Comparison of ENCODE assay signal across 9 mouse cellular contexts in the genomic region with DNA sequence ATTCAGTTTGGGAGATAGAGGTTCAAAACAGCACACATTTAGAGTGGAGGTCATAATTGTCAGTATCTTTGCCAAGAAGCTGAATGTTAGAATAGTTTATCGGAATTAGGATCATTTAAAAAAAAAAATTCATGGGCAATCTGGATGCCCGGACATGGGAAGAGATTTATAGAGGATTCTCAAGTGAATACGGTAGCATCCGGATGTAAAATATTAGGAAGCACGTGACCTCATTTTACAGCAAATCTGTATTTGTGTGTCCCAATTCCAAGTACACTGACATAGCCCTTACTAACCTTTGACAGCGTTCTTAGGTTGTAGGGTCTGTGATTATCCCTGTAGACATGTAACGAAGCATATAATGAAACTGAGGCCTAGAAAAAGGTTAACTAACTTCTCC. TPM values are rescaled to one million over a fixed set of nuclear protein-coding genes. Genes with fewer than 3 reads are reported as not detected.
DNase-seq lines count a peak whose midpoint lies in the region; ATAC-seq lines count a peak whose summit lies in the region.
"Had no signal": no experiment of that assay in that cellular context is flagged by ENCODE, and none has a peak within 500 bp of the region (broad histone marks: within the 10 kb centered on the region; RNA-seq: fewer than 3 reads in every experiment).

No protein-coding gene starts in this region.

- H3K4me2 ChIP-seq in forebrain, embryonic 12.5 days: peak overlapping the region; percentile 86
- peak overlapping the region; percentile 88 for H3K4me2 ChIP-seq in liver, embryonic 12.5 days

- peaks cover 17% of the 10 kb centered on the region for H3K4me1 ChIP-seq in heart, embryonic 10.5 days
- peaks cover 16% of the 10 kb centered on the region for H3K4me1 ChIP-seq in forebrain, embryonic 12.5 days
- H3K4me1 ChIP-seq in liver, embryonic 12.5 days: peaks cover 29% of the 10 kb centered on the region

- no peak for DNase-seq in heart, embryonic 10.5 days (ENCODE audit: low spot score)
- DNase-seq in heart, adult 11 months: no peak
- DNase-seq in 3T3-L1 (ENCODE audit: low read depth, low spot score): peak; percentile 9
- no peak for DNase-seq in urinary bladder, postnatal 4 days (ENCODE audit: low spot score in 2 of 2)
- no peak for DNase-seq in spleen, postnatal 36 days (ENCODE audit: low spot score in 2 of 2)
- DNase-seq: cerebellum, postnatal 10 days had no signal

- H3K9me3 ChIP-seq in heart, embryonic 10.5 days: no peaks in the 10 kb centered on the region
- H3K9me3 ChIP-seq in forebrain, embryonic 12.5 days: no peaks in the 10 kb centered on the region
- H3K9me3 ChIP-seq in liver, embryonic 12.5 days (replicated peaks): no peaks in the 10 kb centered on the region

- H3K27me3 ChIP-seq in heart, embryonic 10.5 days (ENCODE audit: insufficient read depth, poor library complexity, severe bottlenecking): no peaks in the 10 kb centered on the region
- H3K27me3 ChIP-seq in forebrain, embryonic 12.5 days: no peaks in the 10 kb centered on the region
- no peaks in the 10 kb centered on the region for H3K27me3 ChIP-seq in liver, embryonic 12.5 days (replicated peaks)

- 88% methylated on average over 7 of the region's 7 CpGs for WGBS in heart, embryonic 10.5 days
- 90% methylated on average over 7 of the region's 7 CpGs for WGBS in forebrain, embryonic 12.5 days
- 79% methylated on average over 7 of the region's 7 CpGs for WGBS in liver, embryonic 12.5 days (ENCODE audit: insufficient replicate concordance)

- no peak for ATAC-seq in forebrain, embryonic 12.5 days (ENCODE audit: low FRiP score)
- no peak for ATAC-seq in liver, embryonic 12.5 days
- ATAC-seq in CD4-positive, CD25-positive, alpha-beta regulatory T cell, adult 4 months: no peak

- H3K36me3 ChIP-seq in heart, embryonic 10.5 days: peaks cover 26% of the 10 kb centered on the region
- H3K36me3 ChIP-seq in forebrain, embryonic 12.5 days (replicated peaks): peaks cover 18% of the 10 kb centered on the region
- H3K36me3 ChIP-seq in liver, embryonic 12.5 days: peaks cover 35% of the 10 kb centered on the region

- H3K4me3 ChIP-seq in heart, embryonic 10.5 days: peak overlapping the region; percentile 96
- peak overlapping the region; percentile 88 for H3K4me3 ChIP-seq in forebrain, embryonic 12.5 days (replicated peaks)
- H3K4me3 ChIP-seq in liver, embryonic 12.5 days: peak overlapping the region; percentile 94

- H3K27ac ChIP-seq in heart, embryonic 10.5 days: no peak overlapping the region
- H3K27ac ChIP-seq in forebrain, embryonic 12.5 days: no peak overlapping the region
- H3K27ac ChIP-seq in liver, embryonic 12.5 days: peak overlapping the region; percentile 93; the same call in 1 of the 2 replicates

- peak overlapping the region; percentile 87 for H3K9ac ChIP-seq in forebrain, embryonic 12.5 days
- H3K9ac ChIP-seq in liver, embryonic 12.5 days: peak overlapping the region; percentile 93

RNA-seq across cellular contexts. Expression of gene Lamtor3, which starts 1.1 kb away (rescaled TPM):
- polyA plus RNA-seq in heart, embryonic 10.5 days (2016; fragmentation: Nextera tagmentation; extraction: Ambion mirVana): 99.2 and 100 TPM in 2 replicates
- polyA plus RNA-seq in forebrain, embryonic 12.5 days (2016; fragmentation: Nextera tagmentation; extraction: Ambion mirVana): 103 and 106 TPM in 2 replicates
- polyA plus RNA-seq in liver, embryonic 12.5 days (2016; fragmentation: Nextera tagmentation; extraction: Ambion mirVana): 72.6 and 77.5 TPM in 2 replicates
- 10 to 100 TPM; 72.0 to 73.5 TPM for polyA plus RNA-seq in CD4-positive, CD25-positive, alpha-beta regulatory T cell, adult 4 months (2017; shearing (Covaris generic))

RNA-seq across cellular contexts. Expression of gene Dnajb14, which starts 51.9 kb away (rescaled TPM):
- 11.1 and 12.9 TPM in 2 replicates for polyA plus RNA-seq in heart, embryonic 10.5 days (2016; fragmentation: Nextera tagmentation; extraction: Ambion mirVana)
- 10.9 and 11.2 TPM in 2 replicates for polyA plus RNA-seq in forebrain, embryonic 12.5 days (2016; fragmentation: Nextera tagmentation; extraction: Ambion mirVana)
- 6.5 TPM in 2 replicates for polyA plus RNA-seq in liver, embryonic 12.5 days (2016; fragmentation: Nextera tagmentation; extraction: Ambion mirVana)
- 1 to 10 TPM; 5.0 to 6.0 TPM for polyA plus RNA-seq in CD4-positive, CD25-positive, alpha-beta regulatory T cell, adult 4 months (2017; shearing (Covaris generic))

RNA-seq across cellular contexts. Expression of gene H2afz, which starts 55.1 kb away (rescaled TPM):
- 1,437 and 1,931 TPM in 2 replicates for polyA plus RNA-seq in heart, embryonic 10.5 days (2016; fragmentation: Nextera tagmentation; extraction: Ambion mirVana)
- 2,961 and 3,101 TPM in 2 replicates for polyA plus RNA-seq in forebrain, embryonic 12.5 days (2016; fragmentation: Nextera tagmentation; extraction: Ambion mirVana)
- polyA plus RNA-seq in liver, embryonic 12.5 days (2016; fragmentation: Nextera tagmentation; extraction: Ambion mirVana): 1,584 and 1,643 TPM in 2 replicates
- polyA plus RNA-seq in CD4-positive, CD25-positive, alpha-beta regulatory T cell, adult 4 months (2017; shearing (Covaris generic)): 1,000 to 10,000 TPM; 1,486 to 1,582 TPM
